Mouse (Mus musculus): Measurements from ENCODE around the gene Inhbb. TPM values are rescaled to one million over a fixed set of nuclear protein-coding genes. Genes with fewer than 3 reads are reported as not detected.
A peak's percentile ranks its signal among the peaks of the same experiment; 100 is the strongest.

Inhbb gene
- total RNA-seq, 2 experiments from 2014 or later, result 10.6 to 11.7 TPM

GRCm38 (mm10) chr1:119420189-119420983, 1.7 kb downstream of the Inhbb start:
- intact Hi-C loops (cut with DNase I), result loop anchor here (5.0 to 10.0 kb wide), 2 partner anchors 236 to 323 kb away; no protein-coding TSS in a partner anchor
- no peak for DNase-seq

- intact Hi-C loops (cut with DNase I), result loop anchor here (5.0 to 10.0 kb wide), 2 partner anchors 235 to 322 kb away; no protein-coding TSS in a partner anchor
- peak; percentile 35 for DNase-seq
Observed at GRCm38 (mm10) chr1:119419151-119420105, 2.6 kb downstream of the Inhbb start.

GRCm38 (mm10) chr1:119417991-119418390, 4.1 kb downstream of the Inhbb start:
- intact Hi-C loops (cut with DNase I), result no loop called here
- DNase-seq, result no peak

- intact Hi-C loops (cut with DNase I), result no loop called here
- peak; percentile 23 for DNase-seq
Observed at GRCm38 (mm10) chr1:119417542-119417941, 4.5 kb downstream of the Inhbb start.

- DNase-seq, result peak; percentile 31
- intact Hi-C loops (cut with DNase I), result no loop called here
Observed at GRCm38 (mm10) chr1:119416610-119417009, 5.4 kb downstream of the Inhbb start.

GRCm38 (mm10) chr1:119416177-119416576, 5.9 kb downstream of the Inhbb start:
- intact Hi-C loops (cut with DNase I), result no loop called here
- DNase-seq, result no peak

GRCm38 (mm10) chr1:119415151-119415550, 6.9 kb downstream of the Inhbb start:
- DNase-seq, result peak; percentile 38
- intact Hi-C loops (cut with DNase I), result no loop called here

- no peak for DNase-seq
- intact Hi-C loops (cut with DNase I), result no loop called here
Observed at GRCm38 (mm10) chr1:119410661-119411060, 11.4 kb downstream of the Inhbb start.

- peak; percentile 72 for DNase-seq
- intact Hi-C loops (cut with DNase I), result no loop called here
Observed at GRCm38 (mm10) chr1:119409599-119410168, 12.4 kb downstream of the Inhbb start.

- intact Hi-C loops (cut with DNase I), result no loop called here
- no peak for DNase-seq
Observed at GRCm38 (mm10) chr1:119409106-119409505, 12.9 kb downstream of the Inhbb start.

GRCm38 (mm10) chr1:119407691-119408315, 14.2 kb downstream of the Inhbb start:
- intact Hi-C loops (cut with DNase I), result no loop called here
- DNase-seq, result peak; percentile 27

GRCm38 (mm10) chr1:119404798-119405197, 17.2 kb downstream of the Inhbb start:
- intact Hi-C loops (cut with DNase I), result no loop called here
- DNase-seq, result no peak

GRCm38 (mm10) chr1:119404341-119404740, 17.7 kb downstream of the Inhbb start:
- no peak for DNase-seq
- intact Hi-C loops (cut with DNase I), result no loop called here

GRCm38 (mm10) chr1:119401249-119401648, 20.8 kb downstream of the Inhbb start:
- DNase-seq, result no peak

GRCm38 (mm10) chr1:119398640-119399039, 23.4 kb downstream of the Inhbb start:
- intact Hi-C loops (cut with DNase I), result no loop called here
- no peak for DNase-seq

More at GRCm38 (mm10) chr1:119401249-119401648, 20.8 kb downstream of the Inhbb start:
- intact Hi-C loops (cut with DNase I), result no loop called here

- DNase-seq, result no peak
- intact Hi-C loops (cut with DNase I), result no loop called here
Observed at GRCm38 (mm10) chr1:119397839-119398238, 24.2 kb downstream of the Inhbb start.

GRCm38 (mm10) chr1:119391311-119391710, 30.7 kb downstream of the Inhbb start:
- intact Hi-C loops (cut with DNase I), result no loop called here

GRCm38 (mm10) chr1:119390676-119391075, 31.4 kb downstream of the Inhbb start:
- intact Hi-C loops (cut with DNase I), result no loop called here

More at GRCm38 (mm10) chr1:119391311-119391710, 30.7 kb downstream of the Inhbb start:
- DNase-seq, result peak; percentile 84

GRCm38 (mm10) chr1:119389771-119390500, 32.1 kb downstream of the Inhbb start:
- intact Hi-C loops (cut with DNase I), result no loop called here
- no peak for DNase-seq

More at GRCm38 (mm10) chr1:119390676-119391075, 31.4 kb downstream of the Inhbb start:
- no peak for DNase-seq
